Mouse (Mus musculus) MEL (cell line): ENCODE measurements around the gene Ints5. TPM values are rescaled to one million over a fixed set of nuclear protein-coding genes. Genes with fewer than 3 reads are reported as not detected.

Experiments used
- DNase-seq: peaks from one replicate; pipeline ENCODE4 v3.0.0; 2011; ENCODE audit warnings: low read depth, low spot score
- H3K27ac ChIP-seq: 2 replicates; pipeline ENCODE4 v1.5.1; 2012; ENCODE audit warnings: low read depth, mild to moderate bottlenecking, control low read depth, low read length, moderate library complexity; ENCODE audit not compliant: control insufficient read depth
- H3K27me3 ChIP-seq, 2 experiments: fragments of 150-350 bp in 1 of 2; sonication (generic) in 1 of 2; 2 replicates each; pipeline ENCODE4 v1.6.1; 2012; ENCODE audit warnings: low read length in 2 of 2, mild to moderate bottlenecking in 2 of 2, improper control_type of control experiment in 1 of 2, moderate library complexity in 1 of 2; ENCODE audit not compliant: insufficient read depth in 2 of 2, control insufficient read depth in 1 of 2
- H3K36me3 ChIP-seq, 2 experiments: 2 replicates each; pipeline ENCODE4 v1.6.1; 2012 to 2014; ENCODE audit warnings: low read length in 2 of 2, improper control_type of control experiment in 1 of 2, inconsistent platforms in 1 of 2, mild to moderate bottlenecking in 1 of 2; ENCODE audit not compliant: insufficient read depth in 2 of 2, control insufficient read depth in 1 of 2
- H3K4me1 ChIP-seq, 2 experiments: fragments of 150-350 bp in 1 of 2; sonication (generic) in 1 of 2; 2 replicates each; pipeline ENCODE4 v1.6.1; 2012; ENCODE audit warnings: low read length in 2 of 2, improper control_type of control experiment in 1 of 2, mild to moderate bottlenecking in 1 of 2; ENCODE audit not compliant: insufficient read depth in 2 of 2, control insufficient read depth in 1 of 2
- H3K4me3 ChIP-seq, 2 experiments: fragments of 150-350 bp in 1 of 2; sonication (generic) in 1 of 2; 2 replicates each; pipeline ENCODE4 v1.5.1; 2012; ENCODE audit warnings: low read depth in 2 of 2, low read length in 2 of 2, mild to moderate bottlenecking in 2 of 2, moderate library complexity in 2 of 2, control low read depth in 1 of 2, improper control_type of control experiment in 1 of 2; ENCODE audit not compliant: control insufficient read depth in 1 of 2, insufficient read depth in 1 of 2
- H3K79me2 ChIP-seq: 2 replicates; pipeline ENCODE4 v1.6.1; 2012; ENCODE audit warnings: mild to moderate bottlenecking, low read length, moderate library complexity; ENCODE audit not compliant: control insufficient read depth, poor library complexity, insufficient read depth
- H3K9ac ChIP-seq: 2 replicates; pipeline ENCODE4 v1.6.1; 2012; ENCODE audit warnings: low read depth, mild to moderate bottlenecking, control low read depth, low read length, moderate library complexity; ENCODE audit not compliant: control insufficient read depth, poor library complexity, severe bottlenecking
- H3K9me3 ChIP-seq: fragments of 150-350 bp; sonication (generic); replicated peaks from 2 replicates; pipeline ENCODE4 v1.6.1; 2012; ENCODE audit warnings: mild to moderate bottlenecking, low read length, improper control_type of control experiment, moderate library complexity; ENCODE audit not compliant: insufficient read depth
- BHLHE40 ChIP-seq: IDR thresholded peaks from 2 replicates; pipeline ENCODE4 v1.6.1; 2012; ENCODE audit warnings: low read depth, mild to moderate bottlenecking, inconsistent platforms, low read length, improper control_type of control experiment, borderline replicate concordance
- CHD1 ChIP-seq: IDR thresholded peaks from 2 replicates; pipeline ENCODE4 v1.6.1; 2012; ENCODE audit warnings: low read depth, mild to moderate bottlenecking, inconsistent platforms, low read length, improper control_type of control experiment
- CHD2 ChIP-seq: IDR thresholded peaks from 2 replicates; pipeline ENCODE4 v1.6.1; 2011; ENCODE audit warnings: low read length, improper control_type of control experiment
- CTCF ChIP-seq, 3 experiments: IDR thresholded peaks in 2 of 3; conservative IDR thresholded peaks in 1 of 3; 2 replicates each; pipeline ENCODE4 v1.5.1; 2011 to 2012; ENCODE audit warnings: low read length in 3 of 3, low read depth in 2 of 3, mild to moderate bottlenecking in 2 of 3, improper control_type of control experiment in 1 of 3, inconsistent platforms in 1 of 3, mixed read lengths in 1 of 3, moderate library complexity in 1 of 3; ENCODE audit not compliant: control insufficient read depth in 1 of 3, insufficient read depth in 1 of 3, poor library complexity in 1 of 3, severe bottlenecking in 1 of 3
- E2F4 ChIP-seq: IDR thresholded peaks from 2 replicates; pipeline ENCODE4 v1.6.1; 2011; ENCODE audit warnings: low read depth, low read length, improper control_type of control experiment, borderline replicate concordance
- ELF1 ChIP-seq: IDR thresholded peaks from 2 replicates; pipeline ENCODE4 v1.6.1; 2014; ENCODE audit warnings: low read depth, mild to moderate bottlenecking, inconsistent platforms, low read length, improper control_type of control experiment, moderate library complexity
- EP300 ChIP-seq, 2 experiments: IDR thresholded peaks; 2 replicates each; pipeline ENCODE4 v1.6.1; 2011; ENCODE audit warnings: improper control_type of control experiment in 2 of 2, low read length in 2 of 2, low read depth in 1 of 2, mild to moderate bottlenecking in 1 of 2
- ETS1 ChIP-seq: IDR thresholded peaks from 2 replicates; pipeline ENCODE4 v1.6.1; 2012; ENCODE audit warnings: low read depth, mild to moderate bottlenecking, inconsistent platforms, low read length, improper control_type of control experiment, moderate library complexity
- GABPA ChIP-seq: IDR thresholded peaks from 2 replicates; pipeline ENCODE4 v1.6.1; 2012; ENCODE audit warnings: low read depth, mild to moderate bottlenecking, inconsistent platforms, low read length, improper control_type of control experiment, moderate library complexity
- GATA1 ChIP-seq: IDR thresholded peaks from 2 replicates; pipeline ENCODE4 v1.6.1; 2011; ENCODE audit warnings: low read depth, low read length, improper control_type of control experiment
- HCFC1 ChIP-seq: IDR thresholded peaks from 2 replicates; pipeline ENCODE4 v1.6.1; 2012; ENCODE audit warnings: low read depth, mild to moderate bottlenecking, inconsistent platforms, low read length, improper control_type of control experiment, moderate library complexity
- KAT2A ChIP-seq: conservative IDR thresholded peaks from 2 replicates; pipeline ENCODE4 v1.6.1; 2012; ENCODE audit warnings: low read depth, low read length, improper control_type of control experiment, inconsistent platforms
- MAFK ChIP-seq: IDR thresholded peaks from 2 replicates; pipeline ENCODE4 v1.6.1; 2011; ENCODE audit warnings: low read depth, mild to moderate bottlenecking, low read length, improper control_type of control experiment, borderline replicate concordance
- MAX ChIP-seq: IDR thresholded peaks from 2 replicates; pipeline ENCODE4 v1.6.1; 2011; ENCODE audit warnings: low read length, improper control_type of control experiment
- MAZ ChIP-seq: IDR thresholded peaks from 2 replicates; pipeline ENCODE4 v1.6.1; 2012; ENCODE audit warnings: low read depth, mild to moderate bottlenecking, inconsistent platforms, low read length, improper control_type of control experiment
- MEF2A ChIP-seq: IDR thresholded peaks from 2 replicates; pipeline ENCODE4 v1.6.1; 2014; ENCODE audit warnings: low read depth, mild to moderate bottlenecking, inconsistent platforms, low read length, improper control_type of control experiment; ENCODE audit not compliant: poor library complexity, insufficient replicate concordance, severe bottlenecking; ENCODE audit errors: extremely low read depth
- MXI1 ChIP-seq: IDR thresholded peaks from 2 replicates; pipeline ENCODE4 v1.6.1; 2011; ENCODE audit warnings: mild to moderate bottlenecking, low read depth, low read length, improper control_type of control experiment
- MYB ChIP-seq: IDR thresholded peaks from 2 replicates; pipeline ENCODE4 v1.6.1; 2011; ENCODE audit warnings: mild to moderate bottlenecking, low read depth, low read length, improper control_type of control experiment
- MYC ChIP-seq: IDR thresholded peaks from 2 replicates; pipeline ENCODE4 v1.6.1; 2011; ENCODE audit warnings: low read depth, mild to moderate bottlenecking, low read length, improper control_type of control experiment, moderate library complexity
- NELFE ChIP-seq: IDR thresholded peaks from 2 replicates; pipeline ENCODE4 v1.6.1; 2011; ENCODE audit warnings: low read depth, low read length, improper control_type of control experiment
- NRF1 ChIP-seq: IDR thresholded peaks from 2 replicates; pipeline ENCODE4 v1.6.1; 2014; ENCODE audit warnings: low read depth, mild to moderate bottlenecking, inconsistent platforms, low read length, improper control_type of control experiment, moderate library complexity; ENCODE audit not compliant: poor library complexity, insufficient read depth, severe bottlenecking
- POLR2A ChIP-seq, 2 experiments: IDR thresholded peaks; 2 replicates each; pipeline ENCODE4 v1.6.1; 2011 to 2012; ENCODE audit warnings: low read length in 2 of 2, mild to moderate bottlenecking in 2 of 2, control low read depth in 1 of 2, improper control_type of control experiment in 1 of 2, low read depth in 1 of 2, moderate library complexity in 1 of 2; ENCODE audit not compliant: control insufficient read depth in 1 of 2, insufficient read depth in 1 of 2, poor library complexity in 1 of 2
- POLR2AphosphoS2 ChIP-seq: IDR thresholded peaks from 2 replicates; pipeline ENCODE4 v1.6.1; 2011; ENCODE audit warnings: low read length, improper control_type of control experiment
- POLR2AphosphoS5 ChIP-seq: IDR thresholded peaks from 2 replicates; pipeline ENCODE4 v1.6.1; 2012; ENCODE audit warnings: low read depth, borderline replicate concordance, mild to moderate bottlenecking, inconsistent platforms, low read length, moderate library complexity, mixed read lengths
- RAD21 ChIP-seq: IDR thresholded peaks from 2 replicates; pipeline ENCODE4 v1.6.1; 2011; ENCODE audit warnings: mild to moderate bottlenecking, low read depth, low read length, improper control_type of control experiment
- SIN3A ChIP-seq: IDR thresholded peaks from 2 replicates; pipeline ENCODE4 v1.6.1; 2012; ENCODE audit warnings: low read length, improper control_type of control experiment, inconsistent platforms
- SMC3 ChIP-seq: IDR thresholded peaks from 2 replicates; pipeline ENCODE4 v1.6.1; 2011; ENCODE audit warnings: low read depth, low read length, improper control_type of control experiment
- TAL1 ChIP-seq: IDR thresholded peaks from 2 replicates; pipeline ENCODE4 v1.6.1; 2012; ENCODE audit warnings: mild to moderate bottlenecking, inconsistent platforms, low read length, moderate library complexity, mixed read lengths
- TBP ChIP-seq: IDR thresholded peaks from 2 replicates; pipeline ENCODE4 v1.8.0; 2011; ENCODE audit warnings: low read depth, low read length, improper control_type of control experiment
- TCF12 ChIP-seq: IDR thresholded peaks from 2 replicates; pipeline ENCODE4 v1.6.1; 2014; ENCODE audit warnings: low read depth, mild to moderate bottlenecking, inconsistent platforms, low read length, improper control_type of control experiment, moderate library complexity
- UBTF ChIP-seq: IDR thresholded peaks from 2 replicates; pipeline ENCODE4 v1.6.1; 2012; ENCODE audit warnings: low read depth, mild to moderate bottlenecking, inconsistent platforms, low read length, improper control_type of control experiment, moderate library complexity, borderline replicate concordance; ENCODE audit not compliant: insufficient read depth
- ZKSCAN1 ChIP-seq: IDR thresholded peaks from 2 replicates; pipeline ENCODE4 v1.6.1; 2012; ENCODE audit warnings: low read depth, mild to moderate bottlenecking, inconsistent platforms, low read length, improper control_type of control experiment, moderate library complexity
- ZMIZ1 ChIP-seq: IDR thresholded peaks from 2 replicates; pipeline ENCODE4 v1.6.1; 2012; ENCODE audit warnings: low read depth, mild to moderate bottlenecking, inconsistent platforms, low read length, improper control_type of control experiment, moderate library complexity
- ZNF384 ChIP-seq: IDR thresholded peaks from 2 replicates; pipeline ENCODE4 v1.6.1; 2012; ENCODE audit warnings: low read depth, mild to moderate bottlenecking, inconsistent platforms, low read length, improper control_type of control experiment
- polyA plus RNA-seq, 2 experiments: library from polyadenylated mRNA; stranded (reverse) in 1 of 2; unstranded in 1 of 2; fragments of >175 nt in 1 of 2; fragments of >200 nt in 1 of 2; gene quantifications; 2 replicates each; pipeline versions ENCODE4 v1.2.1 to v1.2.4; 2012; ENCODE audit warnings: low replicate concordance in 2 of 2, low read depth in 1 of 2; ENCODE audit not compliant: insufficient read length in 2 of 2, insufficient read depth in 1 of 2, missing spikeins in 1 of 2
- total RNA-seq: library from RNA; depleted of rRNA; stranded (reverse); fragments of 300-350 nt; gene quantifications from 2 replicates; pipeline ENCODE4 v1.2.3, GENCODE M21; 2012

The Ints5 gene
- total and polyA plus RNA-seq, 3 experiments = 43.9 to 51.5 TPM; not detected in 1

DNA sequence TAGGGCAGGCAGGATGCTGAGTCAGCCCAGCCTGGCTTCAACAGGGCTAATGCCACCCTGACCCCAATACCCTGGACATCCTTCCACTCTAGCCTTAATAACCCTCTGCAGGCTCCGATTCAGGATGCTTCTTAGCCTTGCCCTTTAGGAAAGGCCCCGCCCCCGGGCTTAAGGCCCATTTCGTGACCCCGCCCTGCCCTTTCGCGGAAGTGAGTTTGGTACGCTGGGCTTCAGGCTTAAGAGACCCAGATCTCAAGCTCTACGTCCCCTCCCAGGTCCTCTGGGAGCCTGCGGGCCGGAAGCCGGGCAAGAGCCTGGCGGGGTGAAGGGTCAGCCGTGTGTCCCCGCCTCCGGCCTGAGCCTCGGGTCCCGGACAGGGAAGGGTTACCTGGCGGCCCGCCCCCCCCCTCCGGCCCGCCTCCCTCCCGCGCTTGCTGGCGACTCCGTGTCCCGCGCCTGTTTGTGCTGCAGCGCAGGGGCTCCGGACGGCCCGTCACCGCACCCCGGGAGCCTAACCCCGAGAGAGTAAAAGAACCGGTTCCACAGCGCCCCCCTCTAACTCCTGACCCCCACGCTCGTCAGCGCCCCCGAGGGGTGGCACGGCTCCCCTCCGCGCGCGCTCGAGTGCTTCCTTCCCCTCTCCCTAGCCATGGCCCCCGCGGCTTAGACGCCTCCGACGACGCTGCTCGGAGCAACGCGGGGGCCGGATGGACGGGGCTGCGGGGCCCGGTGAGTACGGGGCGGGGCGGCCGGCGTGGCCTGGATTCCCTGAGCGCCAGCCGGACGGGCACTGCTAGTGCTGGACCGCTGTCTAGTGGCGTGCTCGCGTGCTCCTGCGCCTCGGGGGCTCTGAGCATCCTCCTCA lies 36.7 kb downstream of the Ints5 start, which contains the start of the genes Rom1 and Eml3:
TSS of gene Rom1 (minus strand) at position 133 of the 865 bp plus-strand sequence.
TSS of gene Eml3 (plus strand) at position 329 of the 865 bp plus-strand sequence.
- Histone ChIP-seq H3K4me1 (peaks cover 18 to 37% of the 10 kb centered on the region in 2 experiments), H3K9ac (peak within 1 kb of the TSS; percentile 89), H3K27me3 (no peaks in the 10 kb centered on the region)
- TF ChIP-seq ELF1 (peak; percentile 79), KAT2A (no peak), NELFE (peak; percentile 36), ETS1 (no peak), MAFK (no peak), MAZ (peak; percentile 34; the same call in 1 of the 2 replicates), MYC (no peak), TBP (peak; percentile 30; the same call in 1 of the 2 replicates), MXI1 (peak; percentile 41; the same call in 1 of the 2 replicates), MYB (no peak), CHD2 (no peak), GATA1 (no peak), MAX (no peak), SIN3A (peak; percentile 21; the same call in 1 of the 2 replicates), NRF1 (no peak; the same call in 1 of the 2 replicates), RAD21 (no peak), POLR2A (IDR thresholded peaks at IDR 0.05; ENCODE audit: control insufficient read depth in 1 of 2, insufficient read depth in 1 of 2, low read depth in 1 of 2, low read length in 2 of 2, poor library complexity in 1 of 2) (peak; percentile 24 to 63; a peak in 2 of 4 replicates), ZNF384 (no peak), MEF2A (no peak), GABPA (no peak), EP300 (IDR thresholded peaks at IDR 0.05; ENCODE audit: low read depth in 1 of 2, low read length in 2 of 2) (no peak), ZKSCAN1 (no peak), TCF12 (peak; percentile 34; the same call in 1 of the 2 replicates), E2F4 (no peak), TAL1 (no peak), UBTF (no peak), POLR2AphosphoS5 (no peak), SMC3 (no peak), BHLHE40 (no peak), CHD1 (no peak), POLR2AphosphoS2 (no peak; the same call in 1 of the 2 replicates), ZMIZ1 (no peak), HCFC1 (peak; percentile 24; the same call in 1 of the 2 replicates), CTCF (IDR thresholded peaks at IDR 0.05 in 2 of 3, conservative IDR thresholded peaks at IDR 0.05 in 1 of 3; ENCODE audit: control insufficient read depth in 1 of 3, insufficient read depth in 1 of 3, low read depth in 2 of 3, low read length in 3 of 3, poor library complexity in 1 of 3, severe bottlenecking in 1 of 3) (peak in 2 of 3 experiments; percentile 62 to 70; a peak in 4 of 6 replicates)
- TF ChIP-seq, all 39 proteins: peak for 10
- peak within 1 kb of the TSS; percentile 66 to 79 for H3K4me3 ChIP-seq
- peaks cover 0 to 27% of the 10 kb centered on the region in 2 experiments; a peak in 2 of 4 replicates for H3K36me3 ChIP-seq
- H3K79me2 ChIP-seq = no peaks in the 10 kb centered on the region; the same call in none of the 2 replicates
- peak within 1 kb of the TSS; percentile 63 for H3K27ac ChIP-seq
- DNase-seq = peak; percentile 88
- H3K9me3 ChIP-seq = no peaks in the 10 kb centered on the region
